Mouse (Mus musculus) hindbrain, embryonic 13.5 days (tissue): ENCODE measurements at regions not wholly inside any gene's neighbourhood (a gene's known extent, or its start where the extent isn't known, plus 50 kb on each side); places are given as distances from the start of the nearest gene placed in this dataset.

Experiments used
- ATAC-seq: fragments of 200-750 bp; cut with Nextera tagmentation; 2 replicates; pipeline ENCODE4 v1.8.0; 2017; ENCODE audit warnings: moderate TSS enrichment; ENCODE audit not compliant: low FRiP score
- H3K27ac ChIP-seq: fragments of 300-500 bp; sonication (generic); 2 replicates; pipeline ENCODE4 v1.5.1; 2015; ENCODE audit warnings: inconsistent platforms, mild to moderate bottlenecking, moderate library complexity
- H3K27me3 ChIP-seq: fragments of 300-500 bp; sonication (generic); 2 replicates; pipeline ENCODE4 v1.6.1; 2015; ENCODE audit warnings: mild to moderate bottlenecking, inconsistent platforms
- H3K36me3 ChIP-seq: fragments of 300-500 bp; sonication (generic); 2 replicates; pipeline ENCODE4 v1.6.1; 2015; ENCODE audit warnings: mild to moderate bottlenecking, inconsistent platforms
- H3K4me1 ChIP-seq: fragments of 300-500 bp; sonication (generic); replicated peaks from 2 replicates; pipeline ENCODE4 v1.6.1; 2015; ENCODE audit warnings: inconsistent platforms
- H3K4me2 ChIP-seq: fragments of 300-500 bp; sonication (generic); 2 replicates; pipeline ENCODE4 v1.6.1; 2015; ENCODE audit warnings: inconsistent platforms, mild to moderate bottlenecking, moderate library complexity
- H3K4me3 ChIP-seq: fragments of 300-500 bp; sonication (generic); 2 replicates; pipeline ENCODE4 v1.5.1; 2015; ENCODE audit warnings: mild to moderate bottlenecking, inconsistent platforms
- H3K9ac ChIP-seq: fragments of 300-500 bp; sonication (generic); 2 replicates; pipeline ENCODE4 v1.6.1; 2015; ENCODE audit warnings: mild to moderate bottlenecking, inconsistent platforms
- H3K9me3 ChIP-seq: fragments of 300-500 bp; sonication (generic); 2 replicates; pipeline ENCODE4 v1.6.1; 2016; ENCODE audit warnings: inconsistent platforms
- WGBS: fragments of 180-500 bp; shearing (Covaris S2); methylation state at CpG from one replicate; pipeline ENCODE4 v1.1.7; 2015; 5-methylcytosine and 5-hydroxymethylcytosine counted together

- WGBS: 36% methylated on average over 5 of the region's 5 CpGs
- H3K27ac ChIP-seq: no peak overlapping the region
- H3K27me3 ChIP-seq: no peaks in the 10 kb centered on the region
- H3K4me3 ChIP-seq: no peak overlapping the region
- peak; percentile 61; the same call in 1 of the 2 replicates for ATAC-seq
- no peak overlapping the region for H3K4me2 ChIP-seq
- 0 out of 2 replicates have a peak, but pooled peaks cover 2% of the 10 kb centered on the region for H3K4me1 ChIP-seq
- no peak overlapping the region for H3K9ac ChIP-seq
- no peaks in the 10 kb centered on the region for H3K36me3 ChIP-seq
- no peaks in the 10 kb centered on the region for H3K9me3 ChIP-seq
Observed at GRCm38 (mm10) chr2:107609872-107610559, 319.6 kb downstream of the Kcna4 start.

DNA sequence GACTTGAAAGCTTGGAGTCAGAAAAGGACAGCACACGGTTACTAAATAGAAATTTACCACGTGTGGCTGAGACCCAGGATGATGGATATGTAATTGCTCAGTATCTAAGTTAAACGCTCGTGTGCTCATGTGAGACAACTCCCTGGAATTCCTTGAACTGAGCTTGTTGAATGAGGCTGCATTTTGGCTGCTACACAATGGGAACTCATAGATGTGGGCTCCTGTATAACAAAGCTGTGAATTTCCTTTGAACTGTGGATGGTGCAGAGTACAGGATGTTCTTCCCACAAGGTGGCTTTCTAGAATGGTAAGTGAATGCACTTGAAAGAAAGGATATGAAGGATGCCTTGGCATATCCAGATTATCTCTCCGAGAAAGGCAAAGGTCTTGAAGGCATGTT is 321.4 kb downstream of the Kcna4 start:
- 0 out of 2 replicates have a peak, but pooled peaks have one; percentile 28 for ATAC-seq
- Histone ChIP-seq H3K27me3 (no peaks in the 10 kb centered on the region), H3K4me3 (no peak overlapping the region), H3K36me3 (no peaks in the 10 kb centered on the region), H3K4me1 (0 out of 2 replicates have a peak, but pooled peaks cover 2% of the 10 kb centered on the region), H3K4me2 (no peak overlapping the region), H3K9ac (no peak overlapping the region), H3K27ac (no peak overlapping the region), H3K9me3 (no peaks in the 10 kb centered on the region)
- WGBS: 34% methylated on average over 5 of the region's 5 CpGs

DNA sequence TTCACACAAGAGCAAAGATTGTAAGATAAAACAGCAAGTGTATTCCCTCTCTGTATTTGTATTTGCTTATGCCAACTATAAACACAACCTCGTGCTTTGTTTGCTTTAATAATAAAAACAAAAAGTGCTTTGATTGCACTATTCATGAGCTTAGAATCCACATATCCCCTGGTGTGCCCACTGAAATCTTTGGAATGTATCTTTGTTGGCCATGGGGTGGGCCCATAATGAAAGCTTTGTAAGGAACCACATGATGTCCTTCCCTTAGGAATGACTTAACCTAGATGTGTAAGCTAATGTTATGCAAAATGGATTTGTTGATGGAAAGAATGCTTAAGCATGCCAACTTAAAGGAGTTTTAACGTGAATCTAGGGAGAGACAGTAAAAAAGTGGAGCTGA is 321.8 kb downstream of the Kcna4 start:
- Histone ChIP-seq H3K4me3 (no peak overlapping the region), H3K4me1 (0 out of 2 replicates have a peak, but pooled peaks cover 2% of the 10 kb centered on the region), H3K27ac (no peak overlapping the region), H3K27me3 (no peaks in the 10 kb centered on the region), H3K36me3 (no peaks in the 10 kb centered on the region), H3K9me3 (no peaks in the 10 kb centered on the region), H3K9ac (no peak overlapping the region), H3K4me2 (no peak overlapping the region)
- ATAC-seq: peak; percentile 71; the same call in 1 of the 2 replicates
- WGBS: 7% methylated on average over 2 of the region's 2 CpGs

- Histone ChIP-seq H3K4me3 (no peak overlapping the region), H3K27me3 (no peaks in the 10 kb centered on the region), H3K4me1 (0 out of 2 replicates have a peak, but pooled peaks cover 2% of the 10 kb centered on the region), H3K9ac (no peak overlapping the region), H3K36me3 (no peaks in the 10 kb centered on the region), H3K9me3 (no peaks in the 10 kb centered on the region), H3K27ac (no peak overlapping the region), H3K4me2 (no peak overlapping the region)
- WGBS: 79% methylated on average over 3 of the region's 3 CpGs
- no peak for ATAC-seq
Observed at GRCm38 (mm10) chr2:107614715-107615114, 324.3 kb downstream of the Kcna4 start.

- H3K9me3 ChIP-seq: no peaks in the 10 kb centered on the region
- H3K36me3 ChIP-seq: no peaks in the 10 kb centered on the region
- H3K27me3 ChIP-seq: no peaks in the 10 kb centered on the region
- H3K9ac ChIP-seq: no peak overlapping the region
- ATAC-seq: no peak
- no peak overlapping the region for H3K4me3 ChIP-seq
- H3K4me1 ChIP-seq: 0 out of 2 replicates have a peak, but pooled peaks cover 3% of the 10 kb centered on the region
- H3K4me2 ChIP-seq: no peak overlapping the region
- H3K27ac ChIP-seq: no peak overlapping the region
Observed at GRCm38 (mm10) chr2:107627458-107627857, 337.0 kb downstream of the Kcna4 start.

- Histone ChIP-seq H3K9ac (no peak overlapping the region), H3K36me3 (no peaks in the 10 kb centered on the region)
- no peak for ATAC-seq
Observed at GRCm38 (mm10) chr2:107659176-107659575, 368.7 kb downstream of the Kcna4 start.

More at GRCm38 (mm10) chr2:107659176-107659575, 368.7 kb downstream of the Kcna4 start:
- H3K27ac ChIP-seq: no peak overlapping the region
- H3K27me3 ChIP-seq: no peaks in the 10 kb centered on the region
- H3K4me1 ChIP-seq: no peaks in the 10 kb centered on the region
- no peak overlapping the region for H3K4me3 ChIP-seq
- no peaks in the 10 kb centered on the region for H3K9me3 ChIP-seq
- H3K4me2 ChIP-seq: no peak overlapping the region
